Mouse (Mus musculus) liver, embryonic 16.5 days (tissue): ENCODE measurements at regions not wholly inside any gene's neighbourhood (a gene's known extent, or its start where the extent isn't known, plus 50 kb on each side); places are given as distances from the start of the nearest gene placed in this dataset.

ENCODE experiments used
- ATAC-seq: fragments of 200-750 bp; cut with Nextera tagmentation; 2 replicates; pipeline ENCODE4 v1.8.0; 2017; ENCODE audit warnings: low read depth, mild to moderate bottlenecking, moderate number of reproducible peaks, moderate library complexity
- H3K27ac ChIP-seq: fragments of 300-500 bp; sonication (generic); 2 replicates; pipeline ENCODE4 v1.5.1; 2014; ENCODE audit warnings: mild to moderate bottlenecking, low read length
- H3K27me3 ChIP-seq: fragments of 300-500 bp; sonication (generic); 2 replicates; pipeline ENCODE4 v1.6.1; 2014; ENCODE audit warnings: low read depth, low read length, mixed read lengths; ENCODE audit not compliant: control insufficient read depth, insufficient read depth
- H3K36me3 ChIP-seq: fragments of 300-500 bp; sonication (generic); 2 replicates; pipeline ENCODE4 v1.6.1; 2014; ENCODE audit warnings: mild to moderate bottlenecking; ENCODE audit not compliant: control insufficient read depth, insufficient read depth
- H3K4me1 ChIP-seq: fragments of 300-500 bp; sonication (generic); 2 replicates; pipeline ENCODE4 v1.6.1; 2014; ENCODE audit warnings: low read depth, low read length, mixed read lengths; ENCODE audit not compliant: control insufficient read depth
- H3K4me2 ChIP-seq: fragments of 300-500 bp; sonication (generic); 2 replicates; pipeline ENCODE4 v1.6.1; 2014; ENCODE audit warnings: low read depth, low read length, mixed read lengths
- H3K4me3 ChIP-seq: fragments of 300-500 bp; sonication (generic); 2 replicates; pipeline ENCODE4 v1.5.1; 2014; ENCODE audit warnings: low read depth, mild to moderate bottlenecking, low read length
- H3K9ac ChIP-seq: fragments of 300-500 bp; sonication (generic); 2 replicates; pipeline ENCODE4 v1.6.1; 2014; ENCODE audit warnings: low read depth, low read length
- H3K9me3 ChIP-seq: fragments of 300-500 bp; sonication (generic); replicated peaks from 2 replicates; pipeline ENCODE4 v1.6.1; 2016; ENCODE audit warnings: low read length; ENCODE audit not compliant: control insufficient read depth
- WGBS: fragments of 180-500 bp; shearing (Covaris S2); extraction: QIAGEN DNeasy Blood & Tissue Kit; methylation state at CpG from one replicate; pipeline ENCODE4 v1.1.7; 2014; ENCODE audit not compliant: insufficient replicate concordance; 5-methylcytosine and 5-hydroxymethylcytosine counted together

GRCm38 (mm10) chr8:117959501-117959900, 157.8 kb upstream of the Mphosph6 start:
- no peak for ATAC-seq
- Histone ChIP-seq H3K9me3 (no peaks in the 10 kb centered on the region), H3K4me1 (no peaks in the 10 kb centered on the region), H3K27me3 (no peaks in the 10 kb centered on the region), H3K9ac (no peak overlapping the region), H3K27ac (no peak overlapping the region), H3K36me3 (no peaks in the 10 kb centered on the region), H3K4me2 (no peak overlapping the region), H3K4me3 (no peak overlapping the region)
- 71% methylated on average over 8 of the region's 8 CpGs for WGBS

- Histone ChIP-seq H3K36me3 (no peaks in the 10 kb centered on the region), H3K9me3 (no peaks in the 10 kb centered on the region), H3K4me2 (no peak overlapping the region), H3K4me3 (no peak overlapping the region), H3K9ac (no peak overlapping the region), H3K4me1 (no peaks in the 10 kb centered on the region), H3K27ac (no peak overlapping the region), H3K27me3 (no peaks in the 10 kb centered on the region)
- 26% methylated on average over 3 of the region's 3 CpGs for WGBS
- no peak for ATAC-seq
Observed at GRCm38 (mm10) chr8:117958914-117959313, 157.2 kb upstream of the Mphosph6 start.

- WGBS = 24% methylated on average over 5 of the region's 5 CpGs
- Histone ChIP-seq H3K4me2 (no peak overlapping the region), H3K27ac (no peak overlapping the region), H3K27me3 (no peaks in the 10 kb centered on the region), H3K4me3 (no peak overlapping the region), H3K4me1 (no peaks in the 10 kb centered on the region), H3K36me3 (no peaks in the 10 kb centered on the region), H3K9me3 (no peaks in the 10 kb centered on the region), H3K9ac (no peak overlapping the region)
- ATAC-seq = no peak
Observed at GRCm38 (mm10) chr8:117951656-117952055, 149.9 kb upstream of the Mphosph6 start.

GRCm38 (mm10) chr8:117946540-117946939, 144.8 kb upstream of the Mphosph6 start:
- Histone ChIP-seq H3K27ac (no peak overlapping the region), H3K4me2 (no peak overlapping the region), H3K36me3 (no peaks in the 10 kb centered on the region), H3K9me3 (no peaks in the 10 kb centered on the region), H3K9ac (no peak overlapping the region), H3K27me3 (no peaks in the 10 kb centered on the region), H3K4me3 (no peak overlapping the region), H3K4me1 (no peaks in the 10 kb centered on the region)
- no peak for ATAC-seq
- 48% methylated on average over 3 of the region's 3 CpGs for WGBS

- Histone ChIP-seq H3K9me3 (no peaks in the 10 kb centered on the region), H3K9ac (no peak overlapping the region), H3K4me3 (no peak overlapping the region), H3K36me3 (no peaks in the 10 kb centered on the region), H3K4me2 (no peak overlapping the region), H3K27ac (no peak overlapping the region), H3K27me3 (no peaks in the 10 kb centered on the region), H3K4me1 (no peaks in the 10 kb centered on the region)
- WGBS = 83% methylated on average over 16 of the region's 16 CpGs
- ATAC-seq = no peak
Observed at GRCm38 (mm10) chr8:117934566-117935094, 132.9 kb upstream of the Mphosph6 start.

- H3K4me1 ChIP-seq = no peaks in the 10 kb centered on the region
- no peaks in the 10 kb centered on the region for H3K27me3 ChIP-seq
- H3K36me3 ChIP-seq = no peaks in the 10 kb centered on the region
- WGBS = 41% methylated on average over 6 of the region's 6 CpGs
- H3K9me3 ChIP-seq = no peaks in the 10 kb centered on the region
- no peak for ATAC-seq
- H3K4me3 ChIP-seq = no peak overlapping the region
- no peak overlapping the region for H3K9ac ChIP-seq
- no peak overlapping the region for H3K27ac ChIP-seq
- H3K4me2 ChIP-seq = no peak overlapping the region
Observed at GRCm38 (mm10) chr8:117930687-117931086, 128.9 kb upstream of the Mphosph6 start.

- no peaks in the 10 kb centered on the region for H3K36me3 ChIP-seq
- H3K9ac ChIP-seq = no peak overlapping the region
- H3K4me1 ChIP-seq = no peaks in the 10 kb centered on the region
- ATAC-seq = no peak
- H3K4me2 ChIP-seq = no peak overlapping the region
- H3K27me3 ChIP-seq = no peaks in the 10 kb centered on the region
- H3K27ac ChIP-seq = no peak overlapping the region
- no peak overlapping the region for H3K4me3 ChIP-seq
- no peaks in the 10 kb centered on the region for H3K9me3 ChIP-seq
- 54% methylated on average over 12 of the region's 12 CpGs for WGBS
Observed at GRCm38 (mm10) chr8:117929606-117930005, 127.9 kb upstream of the Mphosph6 start.

GRCm38 (mm10) chr8:117923296-117923695, 121.6 kb upstream of the Mphosph6 start:
- H3K4me1 ChIP-seq = no peaks in the 10 kb centered on the region
- H3K9ac ChIP-seq = no peak overlapping the region
- H3K36me3 ChIP-seq = no peaks in the 10 kb centered on the region
- H3K27ac ChIP-seq = no peak overlapping the region
- no peak overlapping the region for H3K4me3 ChIP-seq
- WGBS = 65% methylated on average over 6 of the region's 6 CpGs
- no peak for ATAC-seq
- no peaks in the 10 kb centered on the region for H3K27me3 ChIP-seq
- no peak overlapping the region for H3K4me2 ChIP-seq
- no peaks in the 10 kb centered on the region for H3K9me3 ChIP-seq

- H3K9me3 ChIP-seq = no peaks in the 10 kb centered on the region
- WGBS = 62% methylated on average over 8 of the region's 8 CpGs
- no peaks in the 10 kb centered on the region for H3K4me1 ChIP-seq
- ATAC-seq = no peak
- H3K9ac ChIP-seq = no peak overlapping the region
- H3K4me3 ChIP-seq = no peak overlapping the region
- H3K27me3 ChIP-seq = no peaks in the 10 kb centered on the region
- H3K36me3 ChIP-seq = no peaks in the 10 kb centered on the region
- no peak overlapping the region for H3K4me2 ChIP-seq
- H3K27ac ChIP-seq = no peak overlapping the region
Observed at GRCm38 (mm10) chr8:117903052-117903451, 101.3 kb upstream of the Mphosph6 start.
